Comparison of ENCODE assay signal across 16 mouse cellular contexts in the genomic region with DNA sequence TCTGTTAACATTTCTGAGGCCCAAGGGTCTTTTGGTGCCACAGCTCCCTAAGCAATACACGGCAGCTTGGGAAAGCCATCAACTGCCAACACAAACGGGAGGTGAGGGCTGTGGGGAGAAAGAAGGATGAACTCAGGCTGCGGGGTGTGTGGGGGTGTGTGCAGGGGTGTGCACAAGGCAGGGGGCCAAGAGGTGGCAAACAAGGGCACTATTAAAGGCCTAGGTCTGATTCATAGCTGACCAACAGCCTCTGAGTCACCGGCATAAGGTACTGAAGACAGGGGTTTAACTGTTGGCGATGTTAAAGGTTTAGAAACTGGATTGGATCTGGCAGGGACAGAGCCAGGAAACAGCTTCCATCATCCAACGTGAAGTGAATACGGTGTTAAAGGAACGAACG. TPM values are rescaled to one million over a fixed set of nuclear protein-coding genes. Genes with fewer than 3 reads are reported as not detected.
A peak's percentile ranks its signal among the peaks of the same experiment; 100 is the strongest.
DNase-seq lines count a peak whose midpoint lies in the region; ATAC-seq and TF ChIP-seq lines count a peak whose summit lies in the region.
"Had no signal": no experiment of that assay in that cellular context is flagged by ENCODE, and none has a peak within 500 bp of the region (broad histone marks: within the 10 kb centered on the region; RNA-seq: fewer than 3 reads in every experiment).

No protein-coding gene starts in this region.

- no peak for TF ChIP-seq POLR2A in cortical plate, adult 2 months (IDR thresholded peaks at IDR 0.05; ENCODE audit: extremely low read depth, insufficient read depth, low read length)

- no peak overlapping the region for H3K4me2 ChIP-seq in hindbrain, embryonic 15.5 days
- no peak overlapping the region for H3K4me2 ChIP-seq in hindbrain, embryonic 14.5 days (replicated peaks)
- H3K4me2 ChIP-seq in midbrain, postnatal 0 days (ENCODE audit: low read depth, low read length, poor library complexity, severe bottlenecking), result no peak overlapping the region
- H3K4me2 ChIP-seq in liver, embryonic 12.5 days, result no peak overlapping the region
- H3K4me2 ChIP-seq: midbrain, embryonic 12.5 days had no signal

- CTCF ChIA-PET in Patski (lab: Charles Lee), result interaction anchor here (1.2 to 2.0 kb wide), 5 partner anchors 10 to 123 kb away, joined by 3 to 6 read pairs (median 3); no protein-coding TSS in a partner anchor

- H3K4me1 ChIP-seq in hindbrain, embryonic 15.5 days (replicated peaks), result no peaks in the 10 kb centered on the region
- no peaks in the 10 kb centered on the region for H3K4me1 ChIP-seq in hindbrain, embryonic 14.5 days (replicated peaks; ENCODE audit: control insufficient read depth, insufficient read depth, low read length)
- no peaks in the 10 kb centered on the region for H3K4me1 ChIP-seq in midbrain, postnatal 0 days (ENCODE audit: insufficient read depth, low read length)
- H3K4me1 ChIP-seq in midbrain, embryonic 10.5 days, result no peaks in the 10 kb centered on the region
- peaks cover 9% of the 10 kb centered on the region for H3K4me1 ChIP-seq in cortical plate, adult 2 months (ENCODE audit: control insufficient read depth, insufficient read depth, low read length)
- H3K4me1 ChIP-seq in liver, embryonic 12.5 days, result peaks cover 6% of the 10 kb centered on the region; the same call in 1 of the 2 replicates
- H3K4me1 ChIP-seq: midbrain, embryonic 12.5 days had no signal

- 77% methylated on average over 9 of the region's 9 CpGs for WGBS in hindbrain, embryonic 15.5 days
- WGBS in hindbrain, embryonic 14.5 days, result 84% methylated on average over 9 of the region's 9 CpGs
- WGBS in midbrain, postnatal 0 days, result 69% methylated on average over 9 of the region's 9 CpGs
- WGBS in midbrain, embryonic 10.5 days, result 87% methylated on average over 9 of the region's 9 CpGs
- 62% methylated on average over 9 of the region's 9 CpGs for WGBS in liver, embryonic 12.5 days (ENCODE audit: insufficient replicate concordance)

- no peak for TF ChIP-seq CTCF in midbrain, postnatal 0 days (IDR thresholded peaks at IDR 0.05)
- no peak for TF ChIP-seq CTCF in Patski (IDR thresholded peaks at IDR 0.05)
- TF ChIP-seq CTCF in cortical plate, adult 2 months (IDR thresholded peaks at IDR 0.05; ENCODE audit: extremely low read depth, insufficient read depth, low read length), result no peak

- peak overlapping the region; percentile 59 for H3K27ac ChIP-seq in hindbrain, embryonic 15.5 days (replicated peaks)
- no peak overlapping the region for H3K27ac ChIP-seq in hindbrain, embryonic 14.5 days
- peak overlapping the region; percentile 59; the same call in 1 of the 2 replicates for H3K27ac ChIP-seq in midbrain, postnatal 0 days (ENCODE audit: low read depth, low read length)
- H3K27ac ChIP-seq in midbrain, embryonic 10.5 days (replicated peaks), result no peak overlapping the region
- peak overlapping the region; percentile 32; the same call in 1 of the 2 replicates for H3K27ac ChIP-seq in cortical plate, adult 2 months (ENCODE audit: insufficient read depth, low read length)
- H3K27ac ChIP-seq in liver, embryonic 12.5 days, result no peak overlapping the region
- H3K27ac ChIP-seq: liver, embryonic 14.5 days; midbrain, embryonic 12.5 days had no signal

- H3K9ac ChIP-seq in hindbrain, embryonic 15.5 days, result no peak overlapping the region
- H3K9ac ChIP-seq in hindbrain, embryonic 14.5 days, result no peak overlapping the region
- no peak overlapping the region for H3K9ac ChIP-seq in midbrain, postnatal 0 days (replicated peaks; ENCODE audit: low read length, poor library complexity, severe bottlenecking)
- no peak overlapping the region for H3K9ac ChIP-seq in liver, embryonic 12.5 days
- H3K9ac ChIP-seq: liver, embryonic 14.5 days; midbrain, embryonic 12.5 days had no signal

- in situ Hi-C loops in Patski (cut with MboI; ENCODE audit: low pct_unique_long_range_greater_than_20kb), result no loop called here

- H3K4me3 ChIP-seq in hindbrain, embryonic 15.5 days, result no peak overlapping the region
- no peak overlapping the region for H3K4me3 ChIP-seq in hindbrain, embryonic 14.5 days (replicated peaks; ENCODE audit: low read length)
- H3K4me3 ChIP-seq in midbrain, postnatal 0 days (ENCODE audit: low read depth, low read length), result no peak overlapping the region
- no peak overlapping the region for H3K4me3 ChIP-seq in midbrain, embryonic 10.5 days
- H3K4me3 ChIP-seq in cortical plate, adult 2 months (ENCODE audit: insufficient read depth, low read length), result no peak overlapping the region
- H3K4me3 ChIP-seq in liver, embryonic 12.5 days, result no peak overlapping the region
- H3K4me3 ChIP-seq: midbrain, embryonic 12.5 days had no signal

- ATAC-seq in hindbrain, embryonic 15.5 days (ENCODE audit: low FRiP score, low read depth), result no peak
- no peak for ATAC-seq in hindbrain, embryonic 14.5 days (ENCODE audit: low FRiP score)
- no peak for ATAC-seq in midbrain, postnatal 0 days (ENCODE audit: low FRiP score)
- ATAC-seq in Patski, result peak; percentile 84
- no peak for ATAC-seq in liver, embryonic 12.5 days

- H3K27me3 ChIP-seq in hindbrain, embryonic 15.5 days, result no peaks in the 10 kb centered on the region
- H3K27me3 ChIP-seq in hindbrain, embryonic 14.5 days (ENCODE audit: control insufficient read depth, insufficient read depth, low read length), result no peaks in the 10 kb centered on the region
- no peaks in the 10 kb centered on the region for H3K27me3 ChIP-seq in midbrain, postnatal 0 days (ENCODE audit: insufficient read depth, low read length)
- H3K27me3 ChIP-seq in midbrain, embryonic 10.5 days (ENCODE audit: low read depth, poor library complexity, severe bottlenecking), result 0 out of 2 replicates have a peak, but pooled peaks cover 4% of the 10 kb centered on the region
- H3K27me3 ChIP-seq in Patski, result no peaks in the 10 kb centered on the region
- peaks cover 12% of the 10 kb centered on the region; the same call in 1 of the 2 replicates for H3K27me3 ChIP-seq in liver, embryonic 12.5 days (replicated peaks)
- H3K27me3 ChIP-seq: CH12.LX; midbrain, embryonic 12.5 days had no signal

- POLR2A ChIA-PET in Patski (lab: Charles Lee), result interaction anchor here (0.6 kb wide), 2 partner anchors 17 to 124 kb away, joined by 3 to 4 read pairs; no protein-coding TSS in a partner anchor

- H3K36me3 ChIP-seq in hindbrain, embryonic 15.5 days, result peaks cover 12% of the 10 kb centered on the region
- H3K36me3 ChIP-seq in hindbrain, embryonic 14.5 days (replicated peaks; ENCODE audit: control insufficient read depth, insufficient read depth), result peaks cover 58% of the 10 kb centered on the region
- H3K36me3 ChIP-seq in midbrain, postnatal 0 days (ENCODE audit: insufficient read depth, low read length), result peaks cover 23% of the 10 kb centered on the region
- H3K36me3 ChIP-seq in midbrain, embryonic 10.5 days, result peaks cover 12% of the 10 kb centered on the region
- peaks cover 7% of the 10 kb centered on the region; the same call in 1 of the 2 replicates for H3K36me3 ChIP-seq in liver, embryonic 12.5 days

- H3K9me3 ChIP-seq in hindbrain, embryonic 15.5 days, result no peaks in the 10 kb centered on the region
- H3K9me3 ChIP-seq in hindbrain, embryonic 14.5 days (ENCODE audit: control insufficient read depth, low read length), result no peaks in the 10 kb centered on the region
- no peaks in the 10 kb centered on the region for H3K9me3 ChIP-seq in midbrain, postnatal 0 days (ENCODE audit: low read length)
- H3K9me3 ChIP-seq in midbrain, embryonic 10.5 days (replicated peaks), result no peaks in the 10 kb centered on the region
- no peaks in the 10 kb centered on the region for H3K9me3 ChIP-seq in liver, embryonic 12.5 days (replicated peaks)
- H3K9me3 ChIP-seq: midbrain, embryonic 12.5 days had no signal

- no peak for DNase-seq in hindbrain, embryonic 14.5 days (ENCODE audit: low spot score)
- DNase-seq in midbrain, postnatal 0 days (ENCODE audit: low spot score), result no peak
- DNase-seq in midbrain, embryonic 10.5 days (ENCODE audit: low spot score), result no peak
- peak; percentile 67 for DNase-seq in Patski (ENCODE audit: low read depth, low spot score)
- DNase-seq in cerebellum, adult 9-11 months, result no peak
- DNase-seq: cerebellum, adult 18-20 months; kidney, adult 18-20 months; kidney, postnatal 25 days; right cerebral cortex, postnatal 14 days had no signal

RNA-seq across cellular contexts. Expression of gene Esyt3, which starts 30.5 kb away (rescaled TPM):
- 0.76 and 0.87 TPM in 2 replicates for polyA plus RNA-seq in hindbrain, embryonic 15.5 days (2015; fragmentation: Nextera tagmentation; extraction: Ambion mirVana)
- 0.76 and 1.1 TPM in 2 replicates for polyA plus RNA-seq in hindbrain, embryonic 14.5 days (2014; fragmentation: Nextera tagmentation; extraction: Ambion mirVana)
- total RNA-seq in midbrain, postnatal 0 days (2014; rRNA removed), result 0.82 and 1.1 TPM in 2 replicates
- polyA plus RNA-seq in midbrain, postnatal 0 days (2015; fragmentation: Nextera tagmentation; extraction: Ambion mirVana), result 1.4 and 1.8 TPM in 2 replicates
- 0.10 and 0.27 TPM in 2 replicates for polyA plus RNA-seq in midbrain, embryonic 10.5 days (2016; fragmentation: Nextera tagmentation; extraction: Ambion mirVana)
- 0.06 TPM for polyA plus RNA-seq in Patski (2021)
- 0.26 and 0.46 TPM in 2 replicates for polyA plus RNA-seq in cortical plate, adult 2 months (2012; rRNA removed)
- 0.04 and 0.08 TPM in 2 replicates for polyA plus RNA-seq in liver, embryonic 12.5 days (2016; fragmentation: Nextera tagmentation; extraction: Ambion mirVana)
- total RNA-seq: CH12.LX; granulocyte monocyte progenitor cell, adult 5-6 weeks had no signal

RNA-seq across cellular contexts. Expression of gene Mras, which starts 48.3 kb away (rescaled TPM):
- polyA plus RNA-seq in hindbrain, embryonic 15.5 days (2015; fragmentation: Nextera tagmentation; extraction: Ambion mirVana), result 53.8 and 57.1 TPM in 2 replicates
- 55.3 and 62.9 TPM in 2 replicates for polyA plus RNA-seq in hindbrain, embryonic 14.5 days (2014; fragmentation: Nextera tagmentation; extraction: Ambion mirVana)
- 73.8 and 92.9 TPM in 2 replicates for total RNA-seq in midbrain, postnatal 0 days (2014; rRNA removed)
- polyA plus RNA-seq in midbrain, postnatal 0 days (2015; fragmentation: Nextera tagmentation; extraction: Ambion mirVana), result 70.0 and 72.6 TPM in 2 replicates
- 8.0 and 11.7 TPM in 2 replicates for polyA plus RNA-seq in midbrain, embryonic 10.5 days (2016; fragmentation: Nextera tagmentation; extraction: Ambion mirVana)
- 38.2 TPM for polyA plus RNA-seq in Patski (2021)
- 176 and 178 TPM in 2 replicates for polyA plus RNA-seq in cortical plate, adult 2 months (2012; rRNA removed)
- polyA plus RNA-seq in liver, embryonic 12.5 days (2016; fragmentation: Nextera tagmentation; extraction: Ambion mirVana), result 3.1 and 5.2 TPM in 2 replicates

Comparison
In these comparisons a context has a peak if more than half of its experiments do, and no peak if none do; other contexts are left out.
1. H3K27ac ChIP-seq: peak in hindbrain, embryonic 15.5 days (single experiment), midbrain, postnatal 0 days (single experiment) and cortical plate, adult 2 months (single experiment); none in hindbrain, embryonic 14.5 days (single experiment), midbrain, embryonic 10.5 days (single experiment) and liver, embryonic 12.5 days (single experiment).